Mouse (Mus musculus) neural tube, embryonic 14.5 days (tissue): ENCODE measurements at regions not wholly inside any gene's neighbourhood (a gene's known extent, or its start where the extent isn't known, plus 50 kb on each side); places are given as distances from the start of the nearest gene placed in this dataset.

Source experiments
- ATAC-seq: fragments of 200-750 bp; cut with Nextera tagmentation; 2 replicates; pipeline ENCODE4 v1.8.0; 2017; ENCODE audit warnings: low read depth, mild to moderate bottlenecking, moderate TSS enrichment, moderate library complexity
- H3K27ac ChIP-seq: fragments of 300-500 bp; sonication (generic); 2 replicates; pipeline ENCODE4 v1.5.1; 2014; ENCODE audit warnings: low read depth, mild to moderate bottlenecking, control low read depth, low read length, moderate library complexity, mixed read lengths
- H3K27me3 ChIP-seq: fragments of 300-500 bp; sonication (generic); 2 replicates; pipeline ENCODE4 v1.6.1; 2014; ENCODE audit warnings: low read length; ENCODE audit not compliant: control insufficient read depth, insufficient read depth
- H3K36me3 ChIP-seq: fragments of 300-500 bp; sonication (generic); 2 replicates; pipeline ENCODE4 v1.6.1; 2014; ENCODE audit warnings: low read length, mixed read lengths; ENCODE audit not compliant: control insufficient read depth, insufficient read depth
- H3K4me1 ChIP-seq: fragments of 300-500 bp; sonication (generic); 2 replicates; pipeline ENCODE4 v1.6.1; 2014; ENCODE audit warnings: low read length; ENCODE audit not compliant: control insufficient read depth, insufficient read depth
- H3K4me2 ChIP-seq: fragments of 300-500 bp; sonication (generic); 2 replicates; pipeline ENCODE4 v1.6.1; 2014; ENCODE audit warnings: mild to moderate bottlenecking, low read depth, low read length, control low read depth
- H3K4me3 ChIP-seq: fragments of 300-500 bp; sonication (generic); 2 replicates; pipeline ENCODE4 v1.5.1; 2014; ENCODE audit warnings: low read depth, low read length, control low read depth, mixed read lengths
- H3K9ac ChIP-seq: fragments of 300-500 bp; sonication (generic); replicated peaks from 2 replicates; pipeline ENCODE4 v1.6.1; 2014; ENCODE audit warnings: low read depth, mild to moderate bottlenecking, control low read depth, low read length, mixed read lengths
- H3K9me3 ChIP-seq: fragments of 300-500 bp; sonication (generic); 2 replicates; pipeline ENCODE4 v1.6.1; 2016; ENCODE audit warnings: low read length; ENCODE audit not compliant: control insufficient read depth
- WGBS: fragments of 180-500 bp; shearing (Covaris S2); extraction: QIAGEN DNeasy Blood & Tissue Kit; methylation state at CpG from one replicate; pipeline ENCODE4 v1.1.7; 2014; 5-methylcytosine and 5-hydroxymethylcytosine counted together

DNA sequence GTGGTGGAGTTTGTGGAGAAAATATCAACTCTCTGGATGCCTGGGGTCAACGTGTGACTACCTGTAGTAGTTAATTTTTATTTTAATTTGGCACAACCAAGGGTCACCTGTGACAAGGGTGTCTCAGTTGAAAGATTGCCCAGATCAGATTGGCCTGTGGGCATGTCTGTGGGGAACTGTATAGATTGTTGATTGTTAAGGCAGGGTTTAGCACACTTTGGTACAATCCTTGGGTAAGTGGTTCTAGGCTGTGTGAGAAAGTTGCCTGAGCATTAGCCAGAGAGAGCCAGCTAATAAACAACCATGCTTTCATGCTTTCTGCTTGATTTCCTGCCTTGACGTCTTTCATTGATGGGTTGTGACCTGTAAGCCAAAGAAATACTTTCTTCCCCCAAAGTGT is 229.3 kb downstream of the Tex36 start:
- H3K9ac ChIP-seq: no peak overlapping the region
- H3K4me2 ChIP-seq: no peak overlapping the region
- no peak overlapping the region for H3K27ac ChIP-seq
- no peaks in the 10 kb centered on the region for H3K27me3 ChIP-seq
- H3K9me3 ChIP-seq: no peaks in the 10 kb centered on the region
- no peaks in the 10 kb centered on the region for H3K36me3 ChIP-seq
- no peaks in the 10 kb centered on the region for H3K4me1 ChIP-seq
- ATAC-seq: no peak
- no peak overlapping the region for H3K4me3 ChIP-seq
- 50% methylated on average over 2 of the region's 2 CpGs for WGBS

DNA sequence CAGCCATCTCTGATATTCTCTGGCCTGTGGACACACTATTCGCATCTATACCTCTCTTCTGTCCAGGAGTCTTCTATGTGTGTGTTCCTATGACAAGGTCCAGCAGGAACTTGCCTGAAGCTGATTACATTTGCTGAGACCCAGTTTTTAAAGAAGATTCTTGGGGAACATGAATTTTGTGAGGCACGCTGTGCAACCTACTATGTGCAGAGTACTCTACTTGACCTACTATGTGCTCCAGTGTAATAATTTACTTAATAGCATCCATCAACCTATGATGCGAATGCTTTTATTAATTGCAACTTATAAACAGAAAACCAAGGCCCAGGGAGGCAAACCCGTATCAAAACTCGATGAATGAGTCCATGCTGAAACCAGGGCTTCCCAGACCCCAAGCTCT is 231.4 kb downstream of the Tex36 start:
- Histone ChIP-seq H3K27me3 (no peaks in the 10 kb centered on the region), H3K4me1 (no peaks in the 10 kb centered on the region), H3K4me2 (no peak overlapping the region), H3K9ac (no peak overlapping the region), H3K36me3 (no peaks in the 10 kb centered on the region), H3K27ac (no peak overlapping the region), H3K4me3 (no peak overlapping the region), H3K9me3 (no peaks in the 10 kb centered on the region)
- WGBS: 95% methylated on average over 5 of the region's 5 CpGs
- no peak for ATAC-seq

DNA sequence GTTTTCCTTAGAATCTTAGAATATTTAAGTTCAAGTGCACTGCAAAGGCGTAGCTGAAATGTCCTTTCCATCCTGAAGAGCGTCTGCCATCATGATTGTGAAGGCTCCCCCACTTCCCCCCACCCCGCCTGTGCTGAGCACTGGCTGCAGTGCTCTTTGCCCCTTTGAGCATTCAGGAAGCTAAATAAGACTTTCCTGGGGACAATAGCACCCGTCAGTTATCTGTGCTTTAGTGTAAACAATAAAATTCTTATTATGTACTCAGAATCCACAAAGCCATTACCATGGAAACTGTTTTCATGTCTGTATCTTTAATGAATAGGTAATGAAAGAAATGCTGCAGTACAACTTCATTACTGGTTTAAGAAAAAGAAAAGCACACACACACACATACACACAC is 237.4 kb downstream of the Tex36 start:
- WGBS: 25% methylated on average over 4 of the region's 4 CpGs
- Histone ChIP-seq H3K27me3 (no peaks in the 10 kb centered on the region), H3K4me3 (no peak overlapping the region), H3K36me3 (no peaks in the 10 kb centered on the region), H3K9me3 (no peaks in the 10 kb centered on the region), H3K4me2 (no peak overlapping the region), H3K4me1 (no peaks in the 10 kb centered on the region), H3K27ac (no peak overlapping the region), H3K9ac (no peak overlapping the region)
- no peak for ATAC-seq

DNA sequence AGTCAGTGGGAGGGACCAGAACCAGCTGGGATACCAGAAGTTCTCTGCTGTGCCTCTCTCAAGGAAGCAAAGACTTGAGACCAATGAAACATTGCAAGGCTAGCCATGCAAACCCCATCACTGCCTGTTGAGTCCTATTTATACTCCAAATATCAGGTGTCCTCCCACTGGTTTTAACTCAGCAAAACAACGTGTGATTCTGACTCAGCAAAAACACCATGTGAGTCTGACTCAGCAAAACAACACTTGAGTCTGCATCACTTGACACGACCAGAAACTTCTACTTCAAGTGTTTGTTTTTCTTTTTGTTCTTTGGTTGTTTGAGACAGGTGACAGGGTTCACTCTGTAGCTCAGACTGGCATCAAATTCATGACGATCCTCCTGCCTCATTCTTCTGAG is 204.6 kb upstream of the Ctbp2 start:
- no peaks in the 10 kb centered on the region for H3K9me3 ChIP-seq
- no peaks in the 10 kb centered on the region for H3K36me3 ChIP-seq
- H3K9ac ChIP-seq: no peak overlapping the region
- WGBS: 67% methylated on average over 3 of the region's 3 CpGs
- H3K27ac ChIP-seq: no peak overlapping the region
- no peaks in the 10 kb centered on the region for H3K4me1 ChIP-seq
- no peak overlapping the region for H3K4me3 ChIP-seq
- ATAC-seq: no peak
- H3K27me3 ChIP-seq: no peaks in the 10 kb centered on the region
- H3K4me2 ChIP-seq: no peak overlapping the region

DNA sequence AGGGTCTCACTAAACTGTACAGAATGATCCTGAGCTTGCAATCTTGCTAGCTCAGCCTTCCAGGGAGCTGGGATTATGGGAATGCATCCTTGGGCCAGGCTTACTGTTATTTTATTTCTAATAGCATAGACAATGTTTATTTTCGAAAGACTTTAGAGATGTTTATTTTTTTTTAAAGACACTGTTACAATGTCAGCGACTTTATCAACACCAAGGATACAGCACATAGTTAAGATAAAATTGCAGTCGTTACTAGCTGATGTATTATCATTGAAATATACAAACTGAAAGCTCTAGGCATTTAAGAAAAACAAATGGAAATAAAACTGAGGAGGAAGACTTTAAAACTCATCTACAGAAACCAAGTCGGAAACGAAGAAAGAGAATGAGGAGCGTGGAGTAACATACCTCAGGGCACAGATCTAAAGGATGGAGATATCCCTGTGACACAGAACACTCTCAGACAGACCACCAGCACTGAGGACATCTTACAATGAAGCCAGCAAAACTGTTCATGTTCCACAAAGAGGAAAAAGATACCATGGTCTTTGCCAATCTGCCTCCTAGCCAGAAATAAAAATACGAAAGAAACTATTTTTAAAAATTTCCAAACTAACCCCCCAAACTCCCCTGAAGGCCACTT is 201.5 kb upstream of the Ctbp2 start:
- no peaks in the 10 kb centered on the region for H3K9me3 ChIP-seq
- no peak overlapping the region for H3K4me2 ChIP-seq
- 89% methylated on average over 7 of the region's 7 CpGs for WGBS
- H3K4me3 ChIP-seq: no peak overlapping the region
- no peaks in the 10 kb centered on the region for H3K36me3 ChIP-seq
- H3K27ac ChIP-seq: no peak overlapping the region
- H3K4me1 ChIP-seq: no peaks in the 10 kb centered on the region
- no peak overlapping the region for H3K9ac ChIP-seq
- no peak for ATAC-seq
- H3K27me3 ChIP-seq: no peaks in the 10 kb centered on the region

DNA sequence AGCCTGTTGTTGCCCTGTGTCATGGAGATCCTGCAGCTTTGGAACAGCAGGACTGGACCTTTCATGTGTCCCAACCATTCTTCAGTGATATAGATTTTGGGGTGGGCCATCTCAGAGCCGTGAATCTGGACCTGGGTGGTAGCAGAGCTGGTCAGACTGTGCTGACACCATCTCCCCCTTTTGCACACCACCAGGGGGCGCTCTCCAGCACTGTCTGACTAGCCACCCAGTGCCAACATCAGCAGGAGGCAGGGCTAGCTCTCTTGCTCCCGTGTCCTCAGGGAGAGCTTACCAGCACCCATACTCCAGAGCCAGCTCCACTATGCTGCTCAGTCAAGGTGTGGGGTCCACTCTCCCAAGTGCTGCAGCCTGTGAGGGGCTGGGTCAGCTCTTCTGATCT is 199.8 kb upstream of the Ctbp2 start:
- Histone ChIP-seq H3K4me1 (no peaks in the 10 kb centered on the region), H3K4me2 (no peak overlapping the region), H3K4me3 (no peak overlapping the region), H3K9ac (no peak overlapping the region), H3K9me3 (no peaks in the 10 kb centered on the region), H3K36me3 (no peaks in the 10 kb centered on the region), H3K27ac (no peak overlapping the region), H3K27me3 (no peaks in the 10 kb centered on the region)
- no peak for ATAC-seq
- WGBS: 83% methylated on average over 3 of the region's 3 CpGs

DNA sequence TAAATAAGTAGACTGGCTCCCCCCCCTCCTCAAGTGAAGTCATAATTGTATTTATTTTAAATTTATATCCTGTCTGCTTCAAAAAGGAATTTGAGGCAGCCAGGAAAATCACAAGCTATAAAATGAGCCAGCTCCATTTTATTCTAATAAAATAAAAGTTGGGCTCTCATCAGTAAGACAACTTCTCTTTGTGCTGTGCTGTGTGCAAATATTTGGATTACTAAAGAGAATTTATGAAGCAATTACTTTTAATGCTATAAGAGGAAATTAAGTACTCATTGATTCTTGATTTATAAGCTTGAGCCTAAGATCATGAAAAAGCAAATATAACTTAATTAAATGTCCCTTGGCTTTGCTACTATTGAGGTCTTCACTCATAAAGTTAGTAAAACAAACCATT is 193.4 kb upstream of the Ctbp2 start:
- no peaks in the 10 kb centered on the region for H3K36me3 ChIP-seq
- H3K27me3 ChIP-seq: no peaks in the 10 kb centered on the region
- H3K9ac ChIP-seq: no peak overlapping the region
- H3K4me2 ChIP-seq: no peak overlapping the region
- no peak for ATAC-seq
- H3K9me3 ChIP-seq: no peaks in the 10 kb centered on the region
- 0 out of 2 replicates have a peak, but pooled peaks cover 2% of the 10 kb centered on the region for H3K4me1 ChIP-seq
- H3K27ac ChIP-seq: no peak overlapping the region
- H3K4me3 ChIP-seq: no peak overlapping the region

DNA sequence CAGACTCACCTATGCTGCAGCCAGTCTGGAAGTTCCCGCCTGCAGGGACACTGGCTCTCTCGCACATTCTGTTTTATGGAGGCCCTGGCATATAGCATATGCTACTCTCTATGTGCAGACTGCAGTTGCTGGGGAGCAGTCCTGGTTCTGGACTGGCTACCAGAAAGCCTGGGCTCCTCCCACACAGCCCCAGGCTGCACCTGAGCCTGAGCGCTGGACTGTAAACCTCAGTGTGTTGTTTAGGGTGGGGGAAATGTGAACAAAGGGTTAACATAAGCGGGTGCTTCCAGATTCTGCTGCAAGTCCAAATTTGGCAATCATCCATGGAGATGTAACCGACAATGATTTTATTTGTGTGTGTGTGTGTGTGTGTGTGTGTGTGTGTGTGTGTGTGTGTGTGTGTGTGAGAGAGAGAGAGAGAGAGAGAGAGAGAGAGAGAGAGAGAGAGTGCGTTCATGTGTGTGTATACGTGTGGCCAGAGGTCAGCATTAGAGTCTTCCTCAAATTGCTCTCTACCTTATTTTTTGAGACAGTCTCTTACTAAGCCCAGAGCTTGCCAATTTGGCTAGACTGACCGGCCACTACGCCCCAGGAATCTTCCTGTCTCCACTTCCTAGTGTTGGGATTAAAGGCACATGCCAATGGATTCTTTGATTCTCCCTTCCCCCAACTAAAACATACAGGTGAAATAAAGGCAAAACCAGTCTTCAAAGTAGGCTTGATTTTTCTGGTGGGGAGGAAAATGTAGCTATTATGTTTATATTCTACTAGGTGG is 192.7 kb upstream of the Ctbp2 start:
- H3K27ac ChIP-seq: no peak overlapping the region
- WGBS: 62% methylated on average over 9 of the region's 9 CpGs
- H3K4me1 ChIP-seq: 0 out of 2 replicates have a peak, but pooled peaks cover 2% of the 10 kb centered on the region
- no peaks in the 10 kb centered on the region for H3K27me3 ChIP-seq
- no peaks in the 10 kb centered on the region for H3K36me3 ChIP-seq
- H3K9ac ChIP-seq: no peak overlapping the region
- ATAC-seq: no peak
- H3K4me3 ChIP-seq: no peak overlapping the region
- H3K9me3 ChIP-seq: no peaks in the 10 kb centered on the region
- H3K4me2 ChIP-seq: no peak overlapping the region

DNA sequence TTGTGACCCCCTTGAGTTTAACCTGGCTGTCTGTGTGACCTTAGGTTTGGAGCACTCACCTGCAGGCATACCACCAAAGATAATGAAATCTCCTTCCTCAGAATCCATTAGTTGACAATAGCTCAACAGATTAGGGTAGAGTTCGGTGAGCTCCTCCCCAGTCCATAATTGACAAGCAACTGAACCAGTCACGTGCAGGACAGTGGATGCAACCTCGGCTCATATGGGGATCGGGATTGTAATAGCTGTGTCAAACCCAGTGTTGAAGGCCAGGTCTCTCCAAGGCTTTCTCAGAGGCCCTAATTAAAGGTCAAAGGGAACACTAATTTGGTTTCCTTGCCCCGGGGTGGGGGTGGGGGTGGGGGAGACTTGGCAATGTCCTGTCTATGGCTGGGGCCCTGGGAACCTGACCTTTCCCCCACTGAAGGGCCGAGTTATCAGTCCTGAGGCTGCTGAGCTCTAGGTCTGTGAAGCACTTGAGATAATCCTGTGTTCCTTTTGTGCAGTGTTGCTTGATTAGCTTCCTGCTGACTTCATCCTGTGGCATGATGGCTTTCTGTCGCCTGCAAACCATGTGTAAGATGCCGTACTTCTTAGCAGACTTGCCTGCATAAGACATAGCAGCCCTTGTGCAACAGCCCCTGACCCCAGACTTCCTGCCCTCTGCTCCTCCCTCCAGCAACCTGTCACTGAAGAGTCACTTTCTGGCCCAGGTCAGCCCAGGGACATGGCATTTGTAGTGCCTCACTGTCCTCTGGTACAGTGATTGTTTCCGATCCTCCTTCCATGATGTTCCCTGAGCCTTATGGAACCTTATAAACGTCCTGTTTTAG is 191.3 kb upstream of the Ctbp2 start:
- no peaks in the 10 kb centered on the region for H3K27me3 ChIP-seq
- no peak overlapping the region for H3K9ac ChIP-seq
- H3K4me2 ChIP-seq: no peak overlapping the region
- no peaks in the 10 kb centered on the region for H3K9me3 ChIP-seq
- H3K27ac ChIP-seq: no peak overlapping the region
- H3K36me3 ChIP-seq: no peaks in the 10 kb centered on the region
- 69% methylated on average over 10 of the region's 10 CpGs for WGBS
- H3K4me1 ChIP-seq: 0 out of 2 replicates have a peak, but pooled peaks cover 2% of the 10 kb centered on the region
- ATAC-seq: no peak
- H3K4me3 ChIP-seq: no peak overlapping the region
